Mouse (Mus musculus) embryo, embryonic 9.5 days (tissue): ENCODE results near the gene Vnn1.
A peak's percentile ranks its signal among the peaks of the same experiment; 100 is the strongest.

Experiments used
- DNase-seq: peaks from one replicate; pipeline ENCODE4 v3.0.0-alpha.2; 2017; ENCODE audit errors: extremely low spot score

Gene Vnn1

GRCm38 (mm10) chr10:23894601-23895349 is at the start of gene Vnn1:
Gene Vnn1, plus strand, starts transcription at chr10:23894688.
- peak; percentile 12 for DNase-seq

GRCm38 (mm10) chr10:23851228-23851912 is 43.1 kb upstream of the Vnn1 start, which contains the start of gene Vnn3:
Gene Vnn3, plus strand, starts transcription at chr10:23851462.
- DNase-seq, result no peak

- no peak for DNase-seq
Observed at GRCm38 (mm10) chr10:23852096-23852495, 42.4 kb upstream of the Vnn1 start.

- no peak for DNase-seq
Observed at GRCm38 (mm10) chr10:23864362-23865312, 29.9 kb upstream of the Vnn1 start.

- no peak for DNase-seq
Observed at GRCm38 (mm10) chr10:23880695-23881094, 13.8 kb upstream of the Vnn1 start.

GRCm38 (mm10) chr10:23884910-23885309 is 9.6 kb upstream of the Vnn1 start:
- no peak for DNase-seq

GRCm38 (mm10) chr10:23886060-23886459 is 8.4 kb upstream of the Vnn1 start:
- no peak for DNase-seq

- DNase-seq, result no peak
Observed at GRCm38 (mm10) chr10:23892987-23893386, 1.5 kb upstream of the Vnn1 start.

GRCm38 (mm10) chr10:23895376-23895775 is 888 bp downstream of the Vnn1 start:
- DNase-seq, result no peak

- DNase-seq, result no peak
Observed at GRCm38 (mm10) chr10:23901119-23901518, 6.6 kb downstream of the Vnn1 start.

GRCm38 (mm10) chr10:23905661-23906060 is 11.2 kb downstream of the Vnn1 start:
- DNase-seq, result no peak

GRCm38 (mm10) chr10:23920056-23920455 is 25.6 kb downstream of the Vnn1 start, which contains the start of gene Taar1:
Gene Taar1, plus strand, starts transcription at chr10:23920356.
- DNase-seq, result no peak

GRCm38 (mm10) chr10:23922468-23922867 is 28.0 kb downstream of the Vnn1 start:
- DNase-seq, result no peak

- no peak for DNase-seq
Observed at GRCm38 (mm10) chr10:23923941-23924340, 29.5 kb downstream of the Vnn1 start.

- no peak for DNase-seq
Observed at GRCm38 (mm10) chr10:23937613-23938012, 43.1 kb downstream of the Vnn1 start.

- no peak for DNase-seq
Observed at GRCm38 (mm10) chr10:23938312-23938711, 43.8 kb downstream of the Vnn1 start, which contains the start of gene Taar2. Gene Taar2, plus strand, starts transcription at chr10:23938572.

GRCm38 (mm10) chr10:23942465-23942864 is 48.0 kb downstream of the Vnn1 start:
- DNase-seq, result no peak

GRCm38 (mm10) chr10:23948026-23948425 is 53.5 kb downstream of the Vnn1 start:
- no peak for DNase-seq

GRCm38 (mm10) chr10:23949508-23950005 is 55.1 kb downstream of the Vnn1 start, which contains the start of gene Taar3:
Gene Taar3, plus strand, starts transcription at chr10:23949558.
- DNase-seq, result no peak

- DNase-seq, result no peak
Observed at GRCm38 (mm10) chr10:23951714-23952113, 57.2 kb downstream of the Vnn1 start.
